Mouse (Mus musculus) stomach, embryonic 16.5 days (tissue): ENCODE data around the gene Abhd13. TPM values are rescaled to one million over a fixed set of nuclear protein-coding genes. Genes with fewer than 3 reads are reported as not detected.

Experiments used
- ATAC-seq: fragments of 200-750 bp; cut with Nextera tagmentation; 2 replicates; pipeline ENCODE4 v1.8.0; 2017; ENCODE audit warnings: moderate number of reproducible peaks, moderate TSS enrichment; ENCODE audit not compliant: insufficient read depth, low FRiP score
- H3K27ac ChIP-seq: fragments of 300-500 bp; sonication (generic); 2 replicates; pipeline ENCODE4 v1.5.1; 2014; ENCODE audit warnings: low read length
- H3K27me3 ChIP-seq: fragments of 300-500 bp; sonication (generic); 2 replicates; pipeline ENCODE4 v1.6.1; 2014; ENCODE audit warnings: low read length, control low read depth, mixed read lengths; ENCODE audit not compliant: control insufficient read depth, insufficient read depth
- H3K36me3 ChIP-seq: fragments of 300-500 bp; sonication (generic); 2 replicates; pipeline ENCODE4 v1.6.1; 2014; ENCODE audit warnings: low read length; ENCODE audit not compliant: control insufficient read depth, insufficient read depth
- H3K4me1 ChIP-seq: fragments of 300-500 bp; sonication (generic); 2 replicates; pipeline ENCODE4 v1.6.1; 2014; ENCODE audit warnings: low read length, control low read depth, mixed read lengths; ENCODE audit not compliant: control insufficient read depth, insufficient read depth
- H3K4me2 ChIP-seq: fragments of 300-500 bp; sonication (generic); 2 replicates; pipeline ENCODE4 v1.6.1; 2014; ENCODE audit warnings: low read depth, low read length, mixed read lengths
- H3K4me3 ChIP-seq: fragments of 300-500 bp; sonication (generic); replicated peaks from 2 replicates; pipeline ENCODE4 v1.5.1; 2014; ENCODE audit warnings: mild to moderate bottlenecking, low read length
- H3K9ac ChIP-seq: fragments of 300-500 bp; sonication (generic); 2 replicates; pipeline ENCODE4 v1.6.1; 2014; ENCODE audit warnings: low read length
- H3K9me3 ChIP-seq: fragments of 300-500 bp; sonication (generic); replicated peaks from 2 replicates; pipeline ENCODE4 v1.6.1; 2016; ENCODE audit warnings: low read length, control low read depth; ENCODE audit not compliant: control insufficient read depth
- WGBS: fragments of 180-500 bp; shearing (Covaris S2); extraction: QIAGEN DNeasy Blood & Tissue Kit; methylation state at CpG from one replicate; pipeline ENCODE4 v1.1.7; 2014; 5-methylcytosine and 5-hydroxymethylcytosine counted together
- polyA plus RNA-seq: library from polyadenylated mRNA; unstranded; fragments of >200 nt; fragmentation: Nextera tagmentation; extraction: Ambion mirVana; gene quantifications from 2 replicates; pipeline ENCODE4 v1.2.1, GENCODE M21; 2015

Abhd13 gene
- polyA plus RNA-seq: 15.8 and 16.1 TPM in 2 replicates

GRCm38 (mm10) chr8:9977573-9978314, at the start of gene Abhd13, which contains the start of gene Lig4:
Gene Abhd13, plus strand, starts transcription at chr8:9977707.
Gene Lig4, minus strand, starts transcription at chr8:9977686.
- Histone ChIP-seq H3K27ac (peak within 1 kb of the TSS; percentile 92), H3K4me3 (peak within 1 kb of the TSS; percentile 84), H3K9me3 (no peaks in the 10 kb centered on the region), H3K4me1 (peaks cover 24% of the 10 kb centered on the region), H3K4me2 (peak within 1 kb of the TSS; percentile 70), H3K9ac (peak within 1 kb of the TSS; percentile 92), H3K27me3 (no peaks in the 10 kb centered on the region), H3K36me3 (no peaks in the 10 kb centered on the region)
- peak; percentile 80 for ATAC-seq
- WGBS: under 1% methylated on average over 68 of the region's 68 CpGs

GRCm38 (mm10) chr8:9929746-9930445, 47.6 kb upstream of the Abhd13 start:
- no peak for ATAC-seq
- no peak overlapping the region for H3K9ac ChIP-seq
- no peaks in the 10 kb centered on the region for H3K9me3 ChIP-seq
- WGBS: 66% methylated on average over 14 of the region's 14 CpGs
- no peaks in the 10 kb centered on the region for H3K27me3 ChIP-seq
- no peaks in the 10 kb centered on the region for H3K4me1 ChIP-seq
- no peak overlapping the region for H3K4me2 ChIP-seq
- no peaks in the 10 kb centered on the region for H3K36me3 ChIP-seq
- H3K4me3 ChIP-seq: no peak overlapping the region
- no peak overlapping the region for H3K27ac ChIP-seq

GRCm38 (mm10) chr8:9932711-9933110, 44.8 kb upstream of the Abhd13 start:
- no peak overlapping the region for H3K4me3 ChIP-seq
- no peak overlapping the region for H3K4me2 ChIP-seq
- no peak for ATAC-seq
- H3K27me3 ChIP-seq: no peaks in the 10 kb centered on the region
- no peaks in the 10 kb centered on the region for H3K4me1 ChIP-seq
- H3K36me3 ChIP-seq: no peaks in the 10 kb centered on the region
- H3K9me3 ChIP-seq: no peaks in the 10 kb centered on the region
- no peak overlapping the region for H3K27ac ChIP-seq
- no peak overlapping the region for H3K9ac ChIP-seq

- Histone ChIP-seq H3K9me3 (no peaks in the 10 kb centered on the region), H3K27me3 (no peaks in the 10 kb centered on the region), H3K36me3 (no peaks in the 10 kb centered on the region), H3K9ac (no peak overlapping the region), H3K4me3 (no peak overlapping the region), H3K4me2 (no peak overlapping the region), H3K27ac (peak overlapping the region; percentile 85; the same call in 1 of the 2 replicates), H3K4me1 (no peaks in the 10 kb centered on the region)
- ATAC-seq: peak; percentile 95
- 22% methylated on average over 10 of the region's 10 CpGs for WGBS
Measured at GRCm38 (mm10) chr8:9934891-9935565, 42.5 kb upstream of the Abhd13 start.

GRCm38 (mm10) chr8:9935574-9935973, 41.9 kb upstream of the Abhd13 start:
- no peaks in the 10 kb centered on the region for H3K27me3 ChIP-seq
- H3K4me1 ChIP-seq: no peaks in the 10 kb centered on the region
- H3K4me3 ChIP-seq: no peak overlapping the region
- no peaks in the 10 kb centered on the region for H3K36me3 ChIP-seq
- no peaks in the 10 kb centered on the region for H3K9me3 ChIP-seq
- no peak overlapping the region for H3K9ac ChIP-seq
- ATAC-seq: no peak
- H3K27ac ChIP-seq: no peak overlapping the region
- H3K4me2 ChIP-seq: no peak overlapping the region
- 65% methylated on average over 7 of the region's 7 CpGs for WGBS

- no peak overlapping the region for H3K9ac ChIP-seq
- H3K4me1 ChIP-seq: no peaks in the 10 kb centered on the region
- no peak overlapping the region for H3K4me2 ChIP-seq
- H3K4me3 ChIP-seq: no peak overlapping the region
- H3K9me3 ChIP-seq: no peaks in the 10 kb centered on the region
- no peaks in the 10 kb centered on the region for H3K36me3 ChIP-seq
- no peak for ATAC-seq
- 51% methylated on average over 10 of the region's 10 CpGs for WGBS
- H3K27ac ChIP-seq: no peak overlapping the region
- H3K27me3 ChIP-seq: no peaks in the 10 kb centered on the region
Measured at GRCm38 (mm10) chr8:9949134-9949890, 28.2 kb upstream of the Abhd13 start.

GRCm38 (mm10) chr8:9958338-9958737, 19.2 kb upstream of the Abhd13 start:
- H3K4me3 ChIP-seq: no peak overlapping the region
- no peak overlapping the region for H3K4me2 ChIP-seq
- H3K36me3 ChIP-seq: no peaks in the 10 kb centered on the region
- no peaks in the 10 kb centered on the region for H3K4me1 ChIP-seq
- ATAC-seq: peak; percentile 33; the same call in 1 of the 2 replicates
- no peaks in the 10 kb centered on the region for H3K27me3 ChIP-seq
- H3K9me3 ChIP-seq: no peaks in the 10 kb centered on the region
- H3K9ac ChIP-seq: no peak overlapping the region
- 36% methylated on average over 4 of the region's 4 CpGs for WGBS
- H3K27ac ChIP-seq: peak overlapping the region; percentile 53; the same call in 1 of the 2 replicates

GRCm38 (mm10) chr8:9959919-9960318, 17.6 kb upstream of the Abhd13 start:
- 82% methylated on average over 2 of the region's 2 CpGs for WGBS
- Histone ChIP-seq H3K36me3 (no peaks in the 10 kb centered on the region), H3K9ac (no peak overlapping the region), H3K4me2 (no peak overlapping the region), H3K27ac (no peak overlapping the region), H3K27me3 (no peaks in the 10 kb centered on the region), H3K4me3 (no peak overlapping the region), H3K4me1 (no peaks in the 10 kb centered on the region), H3K9me3 (no peaks in the 10 kb centered on the region)
- no peak for ATAC-seq
